Mouse (Mus musculus) embryonic fibroblast, embryonic 13.5 days (primary cell): Measurements from ENCODE around the gene Arhgap30.

Experiments used
- CTCF ChIP-seq: IDR thresholded peaks from 2 replicates; pipeline ENCODE4 v1.5.1; 2011; ENCODE audit warnings: mild to moderate bottlenecking, control low read depth, low read length, moderate library complexity, borderline replicate concordance; ENCODE audit not compliant: insufficient read depth
- POLR2A ChIP-seq: IDR thresholded peaks from 2 replicates; pipeline ENCODE4 v1.6.1; 2011; ENCODE audit warnings: low read depth, mild to moderate bottlenecking, control low read depth, low read length, moderate library complexity

DNA sequence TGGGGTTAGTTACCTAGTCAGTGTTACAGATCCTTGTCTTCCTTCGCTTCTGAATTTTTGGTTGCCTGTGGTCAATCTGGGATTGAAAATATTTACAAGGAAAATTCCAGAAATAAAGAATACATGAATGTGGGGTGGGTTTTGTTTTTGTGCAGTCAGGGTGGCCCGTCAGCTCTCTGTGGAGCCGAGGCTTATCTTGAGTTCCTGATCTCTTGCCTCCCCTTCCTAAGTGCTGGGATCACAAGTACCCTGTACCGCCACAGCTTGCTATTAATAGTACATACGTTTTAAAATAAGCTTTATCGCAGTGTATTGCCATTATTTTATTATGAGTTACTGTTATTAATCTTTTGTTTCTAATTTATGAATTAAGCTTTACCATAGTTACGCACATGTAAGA lies 58.1 kb downstream of the Arhgap30 start:
- TF ChIP-seq CTCF (no peak), POLR2A (no peak)
